Mouse (Mus musculus): ENCODE results near the gene Mgea5. TPM values are rescaled to one million over a fixed set of nuclear protein-coding genes. Genes with fewer than 3 reads are reported as not detected.

Mgea5 gene
- total and polyA plus RNA-seq, 3 experiments = 54.4 to 67.0 TPM; not detected in 1

GRCm38 (mm10) chr19:45736855-45737207 lies 46.8 kb downstream of the Mgea5 start:
- H3K4me1 ChIP-seq (ENCODE audit: control insufficient read depth in 1 of 2, insufficient read depth in 2 of 2, low read length in 2 of 2) = 0 out of 4 replicates have a peak, but pooled peaks cover 0 to 6% of the 10 kb centered on the region in 2 experiments
- H3K4me3 ChIP-seq (ENCODE audit: control insufficient read depth in 1 of 2, insufficient read depth in 1 of 2, low read depth in 2 of 2, low read length in 2 of 2) = peak overlapping the region in 1 of 2 experiments; percentile 13; a peak in 2 of 4 replicates
- H3K9ac ChIP-seq (ENCODE audit: control insufficient read depth, low read depth, low read length, poor library complexity, severe bottlenecking) = peak overlapping the region; percentile 10; the same call in 1 of the 2 replicates
- no peaks in the 10 kb centered on the region for H3K79me2 ChIP-seq (ENCODE audit: control insufficient read depth, insufficient read depth, low read length, poor library complexity)
- no peaks in the 10 kb centered on the region for H3K9me3 ChIP-seq (replicated peaks; ENCODE audit: insufficient read depth, low read length)
- H3K36me3 ChIP-seq (ENCODE audit: control insufficient read depth in 1 of 2, insufficient read depth in 2 of 2, low read length in 2 of 2) = no peaks in the 10 kb centered on the region
- H3K27me3 ChIP-seq (ENCODE audit: control insufficient read depth in 1 of 2, insufficient read depth in 2 of 2, low read length in 2 of 2) = peaks cover 6 to 10% of the 10 kb centered on the region in 2 experiments
- no peak overlapping the region for H3K27ac ChIP-seq (ENCODE audit: control insufficient read depth, low read depth, low read length)
- peak; percentile 82 for DNase-seq (ENCODE audit: low read depth, low spot score)
- TF ChIP-seq ZKSCAN1 (IDR thresholded peaks at IDR 0.05; ENCODE audit: low read depth, low read length) (no peak), CTCF (IDR thresholded peaks at IDR 0.05 in 2 of 3, conservative IDR thresholded peaks at IDR 0.05 in 1 of 3; ENCODE audit: control insufficient read depth in 1 of 3, insufficient read depth in 1 of 3, low read depth in 2 of 3, low read length in 3 of 3, poor library complexity in 1 of 3, severe bottlenecking in 1 of 3) (no peak), RCOR1 (IDR thresholded peaks at IDR 0.05; ENCODE audit: low read depth, low read length) (no peak), CHD2 (IDR thresholded peaks at IDR 0.05; ENCODE audit: low read length) (no peak), POLR2AphosphoS5 (IDR thresholded peaks at IDR 0.05; ENCODE audit: borderline replicate concordance, low read depth, low read length) (no peak), CHD1 (IDR thresholded peaks at IDR 0.05; ENCODE audit: low read depth, low read length) (no peak), GABPA (IDR thresholded peaks at IDR 0.05; ENCODE audit: low read depth, low read length) (no peak), NRF1 (IDR thresholded peaks at IDR 0.05; ENCODE audit: insufficient read depth, low read depth, low read length, poor library complexity, severe bottlenecking) (peak; percentile 48; the same call in 1 of the 2 replicates), ZMIZ1 (IDR thresholded peaks at IDR 0.05; ENCODE audit: low read depth, low read length) (no peak), USF2 (IDR thresholded peaks at IDR 0.05; ENCODE audit: borderline replicate concordance in 1 of 2, insufficient read depth in 1 of 2, low read depth in 1 of 2, low read length in 2 of 2) (no peak), JUND (IDR thresholded peaks at IDR 0.05; ENCODE audit: low read depth, low read length) (no peak), EP300 (IDR thresholded peaks at IDR 0.05; ENCODE audit: low read depth in 1 of 2, low read length in 2 of 2) (no peak), UBTF (IDR thresholded peaks at IDR 0.05; ENCODE audit: borderline replicate concordance, insufficient read depth, low read depth, low read length) (peak; percentile 99), HCFC1 (IDR thresholded peaks at IDR 0.05; ENCODE audit: low read depth, low read length) (no peak), ELF1 (IDR thresholded peaks at IDR 0.05; ENCODE audit: low read depth, low read length) (no peak), TAL1 (IDR thresholded peaks at IDR 0.05; ENCODE audit: low read length) (no peak), POLR2A (IDR thresholded peaks at IDR 0.05; ENCODE audit: control insufficient read depth in 1 of 2, insufficient read depth in 1 of 2, low read depth in 1 of 2, low read length in 2 of 2, poor library complexity in 1 of 2) (no peak), MYC (IDR thresholded peaks at IDR 0.05; ENCODE audit: low read depth, low read length) (no peak), GATA1 (IDR thresholded peaks at IDR 0.05; ENCODE audit: low read depth, low read length) (no peak), MAZ (IDR thresholded peaks at IDR 0.05; ENCODE audit: low read depth, low read length) (0 out of 2 replicates have a peak, but pooled peaks have one; percentile 37), TCF12 (IDR thresholded peaks at IDR 0.05; ENCODE audit: low read depth, low read length) (no peak), ZNF384 (IDR thresholded peaks at IDR 0.05; ENCODE audit: low read depth, low read length) (no peak), ZC3H11A (IDR thresholded peaks at IDR 0.05; ENCODE audit: low read depth, low read length) (no peak), ETS1 (IDR thresholded peaks at IDR 0.05; ENCODE audit: low read depth, low read length) (no peak), SIN3A (IDR thresholded peaks at IDR 0.05; ENCODE audit: low read length) (no peak), USF1 (IDR thresholded peaks at IDR 0.05; ENCODE audit: low read depth, low read length) (no peak), RAD21 (IDR thresholded peaks at IDR 0.05; ENCODE audit: low read depth, low read length) (no peak), MAX (IDR thresholded peaks at IDR 0.05; ENCODE audit: low read length) (peak; percentile 65; the same call in 1 of the 2 replicates), MEF2A (IDR thresholded peaks at IDR 0.05; ENCODE audit: extremely low read depth, insufficient replicate concordance, low read depth, low read length, poor library complexity, severe bottlenecking) (no peak), MAFK (IDR thresholded peaks at IDR 0.05; ENCODE audit: borderline replicate concordance, low read depth, low read length) (no peak), BHLHE40 (IDR thresholded peaks at IDR 0.05; ENCODE audit: borderline replicate concordance, low read depth, low read length) (no peak), MYB (IDR thresholded peaks at IDR 0.05; ENCODE audit: low read depth, low read length) (no peak), E2F4 (IDR thresholded peaks at IDR 0.05; ENCODE audit: borderline replicate concordance, low read depth, low read length) (no peak), KAT2A (conservative IDR thresholded peaks at IDR 0.05; ENCODE audit: low read depth, low read length) (no peak), SMC3 (IDR thresholded peaks at IDR 0.05; ENCODE audit: low read depth, low read length) (no peak), TBP (IDR thresholded peaks at IDR 0.05; ENCODE audit: low read depth, low read length) (0 out of 2 replicates have a peak, but pooled peaks have one; percentile 35), POLR2AphosphoS2 (IDR thresholded peaks at IDR 0.05; ENCODE audit: low read length) (no peak), NELFE (IDR thresholded peaks at IDR 0.05; ENCODE audit: low read depth, low read length) (no peak)

All from MEL (cell line).